Mouse (Mus musculus): ENCODE data around the gene Tas1r3.

GRCm38 (mm10) chr4:155868614-155869298 lies 5.6 kb upstream of the Tas1r3 start:
- TF ChIP-seq POLR2A (IDR thresholded peaks at IDR 0.05; ENCODE audit: control insufficient read depth, low read depth, low read length) (no peak), CTCF (IDR thresholded peaks at IDR 0.05; ENCODE audit: control insufficient read depth, insufficient read depth, insufficient replicate concordance, low read depth, low read length) (no peak)

All from testis, adult 2 months (tissue).